Mouse (Mus musculus): ENCODE measurements around the gene Mkrn2. TPM values are rescaled to one million over a fixed set of nuclear protein-coding genes. Genes with fewer than 3 reads are reported as not detected.
"Not testable (repeated sequence)": the region's sequence is repeated elsewhere in the genome, so short reads cannot be mapped to it uniquely, and the experiment has no call there.

Gene Mkrn2
- polyA plus RNA-seq, 1 experiment from 2014 or later: 27.4 TPM

GRCm38 (mm10) chr6:115615983-115616382 lies 14.3 kb downstream of the Mkrn2 start:
- ATAC-seq (ENCODE audit: low FRiP score): no peak
- H3K4me3 ChIP-seq: no peak overlapping the region
- no peak overlapping the region for H3K9ac ChIP-seq
- no peak overlapping the region for H3K4me2 ChIP-seq (replicated peaks)
- H3K27ac ChIP-seq: no peak overlapping the region
- no peaks in the 10 kb centered on the region for H3K9me3 ChIP-seq (replicated peaks)
- H3K36me3 ChIP-seq: peaks cover 97% of the 10 kb centered on the region
- WGBS: 97% methylated on average over 3 of the region's 3 CpGs
- no peaks in the 10 kb centered on the region for H3K27me3 ChIP-seq
- H3K4me1 ChIP-seq: no peaks in the 10 kb centered on the region

DNA sequence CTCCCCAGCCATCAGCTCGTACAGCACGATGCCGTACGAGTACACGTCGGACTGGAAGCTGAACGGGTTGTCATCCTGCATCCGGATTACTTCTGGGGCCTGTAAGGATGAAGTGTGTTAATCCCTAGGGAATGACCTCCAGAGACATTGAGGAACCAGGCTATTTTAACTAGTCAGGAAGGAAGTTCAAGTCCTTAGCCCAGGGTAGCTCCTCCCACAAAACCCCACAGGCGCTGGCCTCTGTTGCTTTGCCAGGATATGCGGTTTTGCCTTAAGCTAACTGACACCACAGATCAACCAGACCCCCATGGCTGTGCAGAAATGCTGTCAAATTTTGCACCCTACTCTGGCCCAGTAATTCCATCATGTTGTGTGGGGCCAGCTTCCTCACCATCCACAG lies 18.1 kb downstream of the Mkrn2 start:
- H3K4me1 ChIP-seq: no peaks in the 10 kb centered on the region
- H3K27me3 ChIP-seq: no peaks in the 10 kb centered on the region
- H3K36me3 ChIP-seq: peaks cover 98% of the 10 kb centered on the region
- no peaks in the 10 kb centered on the region for H3K9me3 ChIP-seq (replicated peaks)
- no peak overlapping the region for H3K4me3 ChIP-seq
- no peak overlapping the region for H3K4me2 ChIP-seq (replicated peaks)
- WGBS: 94% methylated on average over 10 of the region's 10 CpGs
- H3K27ac ChIP-seq: no peak overlapping the region
- no peak overlapping the region for H3K9ac ChIP-seq
- ATAC-seq (ENCODE audit: low FRiP score): no peak

- no peak overlapping the region for H3K4me2 ChIP-seq (replicated peaks)
- ATAC-seq (ENCODE audit: low FRiP score): no peak
- no peaks in the 10 kb centered on the region for H3K27me3 ChIP-seq
- no peak overlapping the region for H3K27ac ChIP-seq
- H3K36me3 ChIP-seq: peaks cover 99% of the 10 kb centered on the region
- no peak overlapping the region for H3K9ac ChIP-seq
- 86% methylated on average over 1 of the region's 1 CpGs for WGBS
- H3K9me3 ChIP-seq (replicated peaks): no peaks in the 10 kb centered on the region
- no peak overlapping the region for H3K4me3 ChIP-seq
- H3K4me1 ChIP-seq: no peaks in the 10 kb centered on the region
Measured at GRCm38 (mm10) chr6:115620942-115621341, 19.2 kb downstream of the Mkrn2 start.

DNA sequence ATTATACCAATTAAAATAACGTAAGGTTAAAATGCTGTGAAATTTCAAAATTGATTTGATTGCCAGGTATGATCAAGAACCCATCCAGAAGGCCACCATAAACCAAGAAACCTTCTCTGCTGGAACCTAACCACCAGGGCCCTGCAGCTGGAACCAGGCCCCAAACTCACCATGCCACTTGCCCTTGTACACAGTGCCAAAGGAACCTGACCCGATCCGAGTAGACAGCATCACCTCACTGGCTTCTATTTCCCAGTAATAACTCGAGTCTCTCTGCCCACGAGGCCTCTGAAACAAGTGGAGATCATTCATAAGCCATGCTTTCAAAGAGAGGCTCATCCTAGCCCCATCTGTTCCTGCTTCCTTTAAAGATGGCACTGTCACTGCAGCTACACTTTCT lies 24.4 kb downstream of the Mkrn2 start:
- no peak overlapping the region for H3K4me3 ChIP-seq
- no peak overlapping the region for H3K4me2 ChIP-seq (replicated peaks)
- H3K9ac ChIP-seq: no peak overlapping the region
- no peaks in the 10 kb centered on the region for H3K9me3 ChIP-seq (replicated peaks)
- WGBS: 94% methylated on average over 5 of the region's 5 CpGs
- H3K27me3 ChIP-seq: no peaks in the 10 kb centered on the region
- no peak for ATAC-seq (ENCODE audit: low FRiP score)
- no peak overlapping the region for H3K27ac ChIP-seq
- H3K4me1 ChIP-seq: no peaks in the 10 kb centered on the region
- peaks cover 87% of the 10 kb centered on the region for H3K36me3 ChIP-seq

DNA sequence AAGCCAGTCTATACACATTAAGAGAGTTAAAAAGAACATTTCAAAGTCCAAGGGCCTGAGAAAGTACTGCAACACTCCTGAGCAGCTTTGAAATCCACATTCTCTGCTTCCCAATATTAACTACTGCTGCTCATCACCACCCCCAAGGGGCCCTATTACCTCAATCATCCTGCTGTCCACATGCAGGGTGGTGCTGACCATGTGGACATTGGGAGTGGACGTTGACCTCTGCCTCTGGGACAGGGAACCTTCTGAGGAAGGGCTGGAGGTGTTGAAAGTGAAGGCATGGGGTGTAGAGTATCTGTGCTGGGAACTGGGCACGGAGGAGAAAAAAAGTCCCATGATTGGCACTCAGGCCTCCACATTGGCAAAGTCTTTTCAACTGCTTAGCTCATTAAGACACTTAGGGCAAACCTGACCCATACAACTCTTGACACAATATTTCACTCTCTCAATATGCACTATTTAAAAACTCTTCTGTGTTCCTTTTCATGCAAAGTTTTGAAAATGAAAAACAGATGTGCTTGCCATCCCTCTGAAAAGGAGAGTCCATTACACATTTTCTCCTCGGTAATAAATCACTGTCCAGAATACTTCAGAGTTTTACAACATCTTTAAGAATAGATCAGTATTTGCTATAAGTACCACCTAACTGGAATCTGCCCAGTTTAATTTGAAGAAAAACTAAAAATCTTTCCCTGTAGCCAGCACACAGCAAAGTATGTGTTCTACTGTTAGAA lies 29.5 kb downstream of the Mkrn2 start:
- no peak overlapping the region for H3K9ac ChIP-seq
- WGBS: 76% methylated on average over 3 of the region's 3 CpGs
- H3K4me1 ChIP-seq: no peaks in the 10 kb centered on the region
- H3K27ac ChIP-seq: no peak overlapping the region
- no peaks in the 10 kb centered on the region for H3K9me3 ChIP-seq (replicated peaks)
- H3K27me3 ChIP-seq: no peaks in the 10 kb centered on the region
- no peak for ATAC-seq (ENCODE audit: low FRiP score)
- H3K4me2 ChIP-seq (replicated peaks): no peak overlapping the region
- H3K36me3 ChIP-seq: peaks cover 79% of the 10 kb centered on the region
- H3K4me3 ChIP-seq: no peak overlapping the region

- WGBS: 100% methylated on average over 2 of the region's 2 CpGs
- H3K27me3 ChIP-seq: no peaks in the 10 kb centered on the region
- ATAC-seq (ENCODE audit: low FRiP score): no peak
- no peaks in the 10 kb centered on the region for H3K4me1 ChIP-seq
- no peak overlapping the region for H3K4me2 ChIP-seq (replicated peaks)
- H3K27ac ChIP-seq: no peak overlapping the region
- H3K9me3 ChIP-seq (replicated peaks): no peaks in the 10 kb centered on the region
- H3K9ac ChIP-seq: no peak overlapping the region
- H3K4me3 ChIP-seq: no peak overlapping the region
- peaks cover 78% of the 10 kb centered on the region for H3K36me3 ChIP-seq
Measured at GRCm38 (mm10) chr6:115634015-115634414, 32.3 kb downstream of the Mkrn2 start.

DNA sequence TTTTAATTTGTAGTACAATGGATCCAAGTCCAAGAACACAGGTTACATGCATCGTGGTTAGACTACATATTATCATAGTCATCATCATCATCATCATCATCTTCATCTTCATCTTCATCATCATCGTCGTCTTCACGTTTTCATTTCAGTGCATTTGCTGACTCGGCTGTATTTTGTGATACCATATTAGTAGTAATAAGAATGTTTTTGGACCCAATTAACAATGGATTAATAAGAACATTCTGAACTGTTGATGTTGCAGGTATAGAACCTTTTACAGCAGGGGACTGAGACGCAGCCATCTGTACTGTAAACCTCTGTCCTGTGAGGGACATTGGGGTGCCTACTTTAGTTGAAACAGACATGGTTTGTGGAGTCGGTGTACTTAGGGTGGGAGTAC lies 36.5 kb downstream of the Mkrn2 start:
- not testable (repeated sequence) for H3K9ac ChIP-seq; H3K27ac ChIP-seq; H3K4me1 ChIP-seq; H3K9me3 ChIP-seq (replicated peaks); H3K4me3 ChIP-seq; ATAC-seq (ENCODE audit: low FRiP score); H3K4me2 ChIP-seq (replicated peaks); H3K27me3 ChIP-seq
- peaks cover 48% of the 10 kb centered on the region for H3K36me3 ChIP-seq
- WGBS: 98% methylated on average over 7 of the region's 7 CpGs

DNA sequence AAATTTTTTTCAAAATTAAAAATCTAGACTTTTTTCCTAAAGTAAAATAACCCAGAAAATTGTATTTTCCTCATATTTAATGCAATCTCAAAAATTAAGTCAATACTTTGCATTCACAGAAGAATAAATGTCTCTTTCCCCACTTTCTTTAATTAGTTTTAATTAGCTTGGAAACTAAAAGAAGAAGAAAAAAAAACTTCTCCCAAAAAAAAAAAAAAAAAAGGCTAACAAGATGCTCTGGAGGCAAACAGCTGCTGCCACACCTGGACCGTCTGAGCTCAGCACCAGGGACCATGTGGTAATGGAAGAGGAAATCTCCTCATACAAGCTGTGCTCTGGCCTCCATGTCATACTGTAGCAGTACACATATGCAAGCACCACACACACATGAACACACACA lies 41.6 kb downstream of the Mkrn2 start:
- Histone ChIP-seq H3K36me3 (peaks cover 11% of the 10 kb centered on the region; the same call in 1 of the 2 replicates), H3K4me2 (replicated peaks) (no peak overlapping the region), H3K27me3 (no peaks in the 10 kb centered on the region), H3K4me3 (no peak overlapping the region), H3K4me1 (peaks cover 3% of the 10 kb centered on the region), H3K9ac (no peak overlapping the region), H3K27ac (no peak overlapping the region), H3K9me3 (replicated peaks) (no peaks in the 10 kb centered on the region)
- ATAC-seq (ENCODE audit: low FRiP score): no peak
- WGBS: 82% methylated on average over 1 of the region's 1 CpGs

- no peak overlapping the region for H3K27ac ChIP-seq
- no peaks in the 10 kb centered on the region for H3K27me3 ChIP-seq
- no peaks in the 10 kb centered on the region for H3K9me3 ChIP-seq (replicated peaks)
- no peak overlapping the region for H3K9ac ChIP-seq
- ATAC-seq (ENCODE audit: low FRiP score): no peak
- H3K4me3 ChIP-seq: no peak overlapping the region
- no peaks in the 10 kb centered on the region for H3K36me3 ChIP-seq
- no peak overlapping the region for H3K4me2 ChIP-seq (replicated peaks)
- H3K4me1 ChIP-seq: peaks cover 22% of the 10 kb centered on the region
- WGBS: 93% methylated on average over 1 of the region's 1 CpGs
Measured at GRCm38 (mm10) chr6:115649792-115650365, 48.2 kb downstream of the Mkrn2 start.

DNA sequence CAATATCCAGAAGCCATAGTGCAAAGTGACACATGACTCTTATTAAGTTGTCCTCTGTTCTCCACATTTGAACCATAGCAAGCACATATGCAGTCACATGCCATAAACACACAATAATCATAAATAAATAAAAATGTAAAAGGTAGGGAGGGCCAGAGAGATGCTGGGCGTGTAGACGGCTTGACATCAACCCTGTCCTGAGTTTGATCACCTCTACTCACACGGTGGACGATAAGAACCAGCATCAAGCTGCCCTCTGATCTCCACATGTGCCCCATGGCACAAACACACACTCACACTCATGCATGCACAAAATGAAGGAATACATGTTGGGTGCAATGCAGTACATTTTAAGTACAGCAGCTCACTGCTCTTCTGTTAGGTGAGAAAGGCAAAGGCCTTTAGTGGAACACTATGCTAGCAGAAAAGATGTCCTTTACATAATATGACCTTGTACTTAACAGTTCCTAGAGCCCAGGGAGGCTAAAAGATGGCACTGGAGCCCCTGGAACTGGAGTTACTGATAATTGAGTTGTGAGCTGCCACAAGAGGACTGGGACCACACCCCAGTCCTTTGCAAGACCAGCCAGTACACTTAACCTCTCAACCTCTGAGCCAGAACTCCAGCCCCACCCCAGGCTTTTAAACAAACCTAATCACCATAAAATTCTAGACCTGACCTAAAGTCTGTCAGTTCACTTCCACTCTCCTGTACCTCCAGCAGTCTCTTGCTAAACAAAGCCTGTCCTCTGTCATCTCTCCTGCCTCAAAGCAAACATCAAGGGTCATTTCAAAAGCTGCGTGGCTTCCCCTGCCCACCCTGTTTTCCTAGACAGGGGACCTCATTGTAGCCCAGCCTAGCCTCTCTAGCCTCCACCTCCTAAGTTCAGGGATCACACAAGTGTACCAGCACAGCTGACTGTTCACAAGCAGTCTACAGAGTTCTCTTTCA lies 49.0 kb downstream of the Mkrn2 start:
- H3K9ac ChIP-seq: no peak overlapping the region
- peaks cover 22% of the 10 kb centered on the region for H3K4me1 ChIP-seq
- ATAC-seq (ENCODE audit: low FRiP score): no peak
- H3K27me3 ChIP-seq: no peaks in the 10 kb centered on the region
- H3K4me2 ChIP-seq (replicated peaks): no peak overlapping the region
- no peaks in the 10 kb centered on the region for H3K9me3 ChIP-seq (replicated peaks)
- WGBS: 56% methylated on average over 5 of the region's 5 CpGs
- H3K27ac ChIP-seq: no peak overlapping the region
- no peak overlapping the region for H3K4me3 ChIP-seq
- H3K36me3 ChIP-seq: no peaks in the 10 kb centered on the region

GRCm38 (mm10) chr6:115651719-115652118 lies 50.0 kb downstream of the Mkrn2 start:
- H3K36me3 ChIP-seq: no peaks in the 10 kb centered on the region
- no peaks in the 10 kb centered on the region for H3K27me3 ChIP-seq
- no peak overlapping the region for H3K9ac ChIP-seq
- peaks cover 22% of the 10 kb centered on the region for H3K4me1 ChIP-seq
- H3K27ac ChIP-seq: no peak overlapping the region
- no peak for ATAC-seq (ENCODE audit: low FRiP score)
- H3K4me3 ChIP-seq: no peak overlapping the region
- H3K9me3 ChIP-seq (replicated peaks): no peaks in the 10 kb centered on the region
- no peak overlapping the region for H3K4me2 ChIP-seq (replicated peaks)

GRCm38 (mm10) chr6:115653939-115654338 lies 52.2 kb downstream of the Mkrn2 start:
- Histone ChIP-seq H3K4me1 (peaks cover 18% of the 10 kb centered on the region), H3K4me3 (no peak overlapping the region), H3K27me3 (no peaks in the 10 kb centered on the region), H3K9me3 (replicated peaks) (no peaks in the 10 kb centered on the region), H3K36me3 (no peaks in the 10 kb centered on the region), H3K27ac (no peak overlapping the region), H3K4me2 (replicated peaks) (no peak overlapping the region), H3K9ac (no peak overlapping the region)
- no peak for ATAC-seq (ENCODE audit: low FRiP score)
- 52% methylated on average over 2 of the region's 2 CpGs for WGBS
